Mouse (Mus musculus): ENCODE results near the gene Vav2.
A peak's percentile ranks its signal among the peaks of the same experiment; 100 is the strongest.

Vav2 gene

DNA sequence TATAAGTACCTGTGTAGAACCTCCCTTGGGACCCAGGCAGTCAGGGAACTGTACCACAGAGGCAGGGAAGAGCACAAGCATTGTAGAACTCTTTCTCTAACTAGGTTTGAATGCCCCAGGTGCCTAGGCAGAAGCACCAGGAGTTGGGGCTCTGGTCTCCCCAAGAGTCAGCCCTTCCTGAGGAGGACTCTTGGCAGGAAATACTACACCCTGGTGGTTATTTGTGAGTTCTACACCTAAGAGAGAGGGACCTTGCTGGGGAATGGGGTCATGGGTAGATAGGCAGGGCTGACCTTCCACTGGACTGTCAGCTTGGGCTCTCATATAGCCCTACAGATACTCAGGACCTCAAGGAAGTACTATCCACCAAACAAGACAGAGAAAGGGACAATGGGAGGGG, 175.4 kb downstream of the Vav2 start:
- no peak for DNase-seq (ENCODE audit: low spot score)

DNA sequence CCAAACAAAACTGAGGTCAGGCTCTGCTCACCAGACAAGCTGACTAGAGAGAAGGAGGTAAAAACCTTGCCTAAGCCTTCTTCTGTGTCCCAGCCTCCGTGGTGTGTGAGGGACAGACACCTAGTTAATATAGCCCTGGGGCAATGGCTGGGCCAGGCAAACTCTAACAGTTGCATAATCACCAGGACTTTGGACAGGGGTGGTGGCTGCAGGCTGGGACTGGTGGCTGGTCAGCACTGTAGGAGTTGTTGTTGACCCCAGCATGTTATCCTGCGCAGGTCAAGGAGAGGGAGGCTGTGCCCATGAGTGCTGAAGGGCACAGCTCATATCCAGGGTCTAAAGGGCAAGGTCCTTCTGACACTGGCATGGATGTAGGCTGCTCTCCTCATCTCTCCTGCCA, 178.6 kb downstream of the Vav2 start, which contains the start of gene Sardh:
TSS of gene Sardh (minus strand) at position 127 of the 400 bp plus-strand sequence.
- DNase-seq (ENCODE audit: low spot score) = no peak

DNA sequence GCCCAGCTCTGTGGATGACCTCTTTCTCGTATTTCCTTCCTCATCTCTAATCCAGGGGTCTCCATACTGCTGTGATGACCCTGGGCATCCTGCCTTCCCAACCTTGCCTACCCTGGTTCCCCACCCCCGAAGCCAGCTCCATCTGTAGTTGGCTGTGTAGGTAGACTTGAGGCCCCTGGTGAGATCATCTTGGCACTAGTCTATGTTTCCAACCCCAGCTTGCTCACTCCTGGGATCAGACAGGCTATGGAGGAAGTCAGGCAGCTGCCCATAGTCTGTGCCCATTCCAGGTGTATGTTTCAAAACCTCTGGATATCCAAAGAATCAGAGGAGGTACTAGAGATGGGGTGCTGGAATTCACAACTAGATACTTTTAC, 179.4 kb downstream of the Vav2 start:
- no peak for DNase-seq (ENCODE audit: low spot score)

DNA sequence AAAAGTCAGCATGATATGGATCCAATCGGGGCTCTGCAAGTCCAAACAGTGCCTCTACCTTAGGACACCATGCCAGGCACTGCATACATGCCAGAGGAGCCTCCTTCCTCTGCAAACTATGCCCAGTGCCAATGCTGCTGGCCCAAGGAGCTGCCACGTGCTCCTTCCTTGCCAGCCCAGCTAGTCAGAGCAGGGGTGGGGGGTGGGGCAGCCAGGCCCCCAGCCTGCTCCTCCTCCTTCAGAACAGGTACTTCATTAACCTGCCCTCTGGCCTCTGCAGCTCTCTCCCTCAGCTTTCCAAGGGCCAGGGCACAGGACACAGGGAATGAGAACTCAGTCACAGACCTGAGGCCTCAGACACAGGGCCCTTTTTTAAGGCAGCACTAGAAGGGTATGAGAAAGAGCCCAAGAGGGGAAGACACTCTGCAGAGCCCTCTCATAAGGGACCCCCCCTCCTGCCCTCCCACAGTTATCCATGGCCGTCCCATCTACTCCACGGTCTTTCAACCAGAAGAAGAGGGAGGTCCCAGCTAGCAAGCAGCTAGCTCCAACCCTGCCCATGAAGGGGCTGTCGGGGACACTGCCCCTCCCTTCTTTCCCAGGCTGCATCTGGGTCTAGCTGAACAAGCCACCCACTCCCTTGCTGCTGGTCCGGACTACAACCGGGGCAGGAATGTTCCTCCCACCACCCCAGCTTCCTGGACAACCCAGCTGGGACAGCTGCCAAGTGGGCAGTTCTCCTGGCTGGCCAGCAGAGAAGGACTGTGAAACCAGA, 179.9 kb downstream of the Vav2 start:
- DNase-seq (ENCODE audit: low spot score) = peak; percentile 95

DNA sequence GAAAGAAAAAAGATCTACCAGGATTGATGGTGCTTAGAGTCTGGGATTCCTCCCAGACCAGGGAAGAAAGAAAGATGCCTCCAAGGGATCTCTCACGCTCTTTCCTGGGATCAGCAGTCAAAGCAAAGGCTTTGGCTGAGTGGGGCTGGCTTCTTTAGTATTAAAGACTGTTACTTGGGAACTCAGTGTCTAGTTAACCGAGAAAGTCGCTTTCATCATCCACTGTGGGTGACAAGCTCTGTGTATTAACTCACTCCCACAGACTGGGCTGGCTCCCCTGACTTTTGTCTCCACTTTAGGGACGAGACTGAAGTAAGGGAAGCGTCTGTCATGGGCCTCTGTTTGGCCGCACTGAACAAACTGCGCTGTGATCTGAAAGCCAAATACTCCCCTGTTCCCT, 180.9 kb downstream of the Vav2 start:
- DNase-seq (ENCODE audit: low spot score) = no peak

DNA sequence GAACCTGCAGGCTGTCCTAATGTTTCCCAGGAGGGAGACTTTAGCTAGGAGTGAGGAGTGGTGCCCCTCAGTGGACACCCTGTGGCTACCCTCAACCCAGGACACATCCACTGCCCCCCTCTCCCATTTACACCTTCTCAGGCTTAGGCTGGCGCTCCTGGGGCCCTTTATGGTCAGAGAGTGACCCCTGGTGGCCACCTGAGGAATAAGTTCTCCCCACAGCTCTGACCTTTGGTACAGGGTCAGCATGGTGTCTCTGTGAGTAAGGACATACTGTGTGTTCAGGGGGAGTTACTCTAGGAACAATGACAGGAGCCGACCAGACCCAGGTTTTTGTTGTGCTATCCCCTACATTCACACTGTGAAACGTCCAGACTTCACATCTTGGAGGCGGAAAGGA, 189.5 kb downstream of the Vav2 start:
- DNase-seq (ENCODE audit: low spot score) = peak; percentile 62

DNA sequence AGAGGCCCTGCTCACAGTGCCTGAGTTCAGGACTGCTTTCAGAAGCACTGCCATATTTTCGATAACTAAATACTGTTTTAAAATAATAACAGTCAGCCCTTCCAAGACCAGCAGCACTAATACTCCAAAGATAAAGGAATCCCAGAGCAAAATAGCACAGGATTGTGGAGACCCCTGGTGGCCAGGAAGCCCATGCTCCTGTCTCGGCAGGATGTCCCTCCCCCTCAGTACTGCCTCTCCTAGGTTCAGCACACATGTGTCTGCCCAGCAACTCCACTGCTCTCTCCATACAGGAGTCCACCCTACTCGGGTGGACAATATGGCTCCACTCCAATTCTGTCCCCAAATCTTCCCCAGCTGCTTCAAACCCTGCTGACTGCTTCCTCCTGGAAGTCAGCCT, 191.1 kb downstream of the Vav2 start:
- DNase-seq (ENCODE audit: low spot score) = peak; percentile 51

DNA sequence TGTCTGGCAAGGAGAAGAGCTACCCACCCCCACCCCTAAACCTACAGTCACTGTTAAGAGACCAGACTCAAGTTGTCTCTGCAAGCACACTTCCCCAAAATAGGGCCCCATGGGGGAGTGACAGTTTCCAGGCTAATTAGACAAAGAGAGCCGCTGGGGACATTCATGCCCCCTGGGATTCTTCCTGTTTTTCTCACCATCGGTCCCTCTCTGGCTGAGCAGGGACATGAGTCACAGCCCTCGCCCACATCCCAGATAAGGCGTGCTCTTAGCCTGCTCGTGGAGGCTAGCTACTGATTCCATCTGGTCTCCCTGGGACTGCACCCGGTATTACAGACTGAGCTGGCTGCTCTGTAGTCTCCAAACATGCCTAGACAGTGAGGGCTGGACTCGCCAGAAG, 194.5 kb downstream of the Vav2 start:
- peak; percentile 34 for DNase-seq (ENCODE audit: low spot score)

DNA sequence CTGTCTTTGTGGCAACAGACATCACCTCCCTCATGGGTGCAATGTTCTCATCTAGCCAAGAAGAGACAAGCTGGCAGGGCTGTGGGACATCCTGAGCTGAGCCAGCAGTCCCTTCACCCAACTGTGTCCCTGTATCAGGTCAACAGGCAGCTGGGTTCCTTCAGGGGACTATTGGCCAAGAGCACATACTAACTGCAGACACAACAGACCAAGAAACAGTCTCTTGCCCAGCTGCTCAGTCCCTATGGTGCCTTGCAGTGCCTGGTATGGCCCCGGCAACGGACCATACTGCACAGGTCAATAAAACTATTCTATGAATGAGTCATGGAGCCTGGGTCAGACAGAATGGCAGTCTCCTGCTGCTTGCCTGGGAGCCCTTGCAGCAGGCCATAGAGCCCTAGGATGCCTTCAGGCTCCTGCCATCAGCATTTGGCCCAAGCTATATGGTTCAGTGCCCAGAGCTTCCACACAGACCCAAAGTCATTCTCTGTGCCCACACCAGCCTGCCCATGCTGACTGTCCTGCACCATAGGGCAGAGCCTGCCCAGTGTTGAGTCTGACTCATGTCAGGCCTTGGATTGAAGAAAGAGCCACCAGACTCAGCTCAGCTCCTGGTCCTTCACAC, 197.2 kb downstream of the Vav2 start:
- no peak for DNase-seq (ENCODE audit: low spot score)

DNA sequence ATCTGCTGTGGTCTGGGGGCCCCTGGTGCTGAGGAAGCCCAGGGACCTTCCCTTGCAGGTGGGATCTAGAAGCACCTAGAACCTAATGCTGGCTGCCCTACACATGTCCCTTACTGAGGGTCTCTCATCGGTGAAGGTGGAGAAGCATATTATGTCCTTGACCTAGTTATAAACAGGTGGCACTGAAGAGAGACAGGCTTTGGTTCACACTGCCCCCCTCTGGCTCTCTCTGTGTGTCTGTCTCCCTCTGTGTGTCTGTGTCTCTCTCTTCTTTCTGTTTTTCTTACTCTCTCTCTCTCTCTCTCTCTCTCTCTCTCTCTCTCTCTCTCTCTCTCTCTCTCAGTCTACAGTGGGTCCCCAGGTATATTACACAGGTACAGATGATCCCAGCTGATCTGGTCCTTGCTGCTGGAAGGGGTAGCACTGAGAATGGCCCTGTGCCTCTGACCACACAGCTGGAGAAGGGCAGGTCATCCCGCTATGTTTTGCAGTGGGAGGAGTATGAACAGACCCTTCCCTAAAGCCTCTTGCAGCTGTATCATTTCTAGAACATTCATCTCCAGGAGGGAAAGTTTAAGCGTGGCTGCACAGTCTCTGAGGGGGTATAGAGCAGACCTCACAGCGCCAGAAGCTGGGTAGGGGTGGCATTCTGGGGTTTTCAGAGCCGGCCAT, 197.9 kb downstream of the Vav2 start:
- no peak for DNase-seq (ENCODE audit: low spot score)

DNA sequence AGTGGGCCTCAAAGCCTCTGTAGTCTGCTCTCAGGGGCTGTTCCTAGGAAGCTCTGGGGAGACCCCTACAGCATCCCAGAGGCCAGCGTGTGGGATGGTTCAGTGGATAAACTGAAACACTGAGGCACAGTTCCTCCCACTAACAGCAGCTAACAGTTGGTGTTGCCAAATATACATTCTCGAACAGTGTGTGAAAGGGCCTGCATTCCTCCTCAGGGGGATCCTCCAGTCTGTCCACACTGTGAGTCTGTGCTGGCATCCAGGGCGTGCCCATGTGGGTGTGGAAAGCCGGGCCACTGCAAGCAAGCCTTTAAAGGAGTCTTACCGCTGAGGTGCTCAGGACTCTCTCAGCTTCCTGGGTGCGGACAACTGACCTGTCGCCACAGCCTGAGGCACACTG, 200.3 kb downstream of the Vav2 start:
- DNase-seq (ENCODE audit: low spot score) = no peak

DNA sequence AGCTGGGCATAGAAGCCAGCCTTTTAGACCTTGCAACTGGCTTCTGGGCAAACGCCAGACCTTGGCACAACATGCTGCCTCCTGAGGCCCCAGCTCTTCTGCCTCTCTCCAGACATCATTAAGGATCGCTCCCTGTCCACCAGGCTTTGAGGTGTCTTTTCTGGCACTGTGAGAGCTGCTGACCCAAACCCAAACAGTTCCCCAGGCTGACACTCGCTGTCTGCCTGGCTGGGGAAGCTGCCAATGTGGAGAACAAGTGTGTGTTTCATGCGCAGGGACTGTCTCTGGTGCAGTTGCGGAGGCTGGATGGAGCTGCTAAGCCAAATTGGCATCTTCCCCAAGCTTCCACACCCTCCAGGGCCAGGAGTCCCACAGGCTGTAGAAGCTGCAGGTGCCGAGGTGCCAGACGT, 203.8 kb downstream of the Vav2 start:
- no peak for DNase-seq (ENCODE audit: low spot score)

DNA sequence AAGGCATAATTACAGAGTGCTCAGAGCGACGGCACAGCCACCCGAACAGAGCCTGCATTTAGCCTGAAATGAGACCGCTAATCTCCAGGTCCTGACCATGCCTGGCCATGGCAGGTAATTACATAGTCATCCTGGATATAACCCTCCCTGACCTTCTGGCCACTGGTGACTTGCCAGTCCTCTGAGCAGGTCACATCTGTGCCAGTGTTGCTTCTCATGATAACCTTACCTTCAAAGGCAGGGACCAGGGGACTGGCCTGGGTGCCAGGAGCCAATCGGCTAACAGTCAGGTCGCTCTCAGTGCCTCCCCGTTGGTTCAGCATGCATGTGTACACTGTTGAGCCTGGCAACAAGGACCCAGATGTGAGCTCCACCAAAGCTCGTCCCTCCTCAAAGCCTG, 208.3 kb downstream of the Vav2 start:
- DNase-seq (ENCODE audit: low spot score) = no peak

DNA sequence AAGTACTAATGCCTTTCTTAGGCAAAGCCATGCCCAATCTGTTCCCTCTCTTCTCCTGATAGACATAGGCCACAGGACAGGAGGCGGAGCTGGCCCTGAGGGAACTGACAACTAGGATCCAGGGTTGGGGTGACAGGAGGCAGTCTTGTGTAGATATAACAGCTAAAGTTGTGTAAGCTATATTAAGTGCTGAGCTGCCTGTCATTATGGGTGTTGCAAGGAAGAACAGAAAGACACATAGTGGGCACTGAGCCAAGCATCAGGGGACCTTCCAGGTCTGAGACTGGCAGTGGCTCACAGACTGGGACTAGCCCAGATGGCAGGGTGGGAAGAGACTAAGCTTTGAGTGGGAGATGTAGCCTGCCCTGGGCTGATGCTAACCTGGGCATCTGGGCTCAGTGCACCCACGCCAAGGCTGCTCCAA, 208.7 kb downstream of the Vav2 start:
- DNase-seq (ENCODE audit: low spot score) = no peak

DNA sequence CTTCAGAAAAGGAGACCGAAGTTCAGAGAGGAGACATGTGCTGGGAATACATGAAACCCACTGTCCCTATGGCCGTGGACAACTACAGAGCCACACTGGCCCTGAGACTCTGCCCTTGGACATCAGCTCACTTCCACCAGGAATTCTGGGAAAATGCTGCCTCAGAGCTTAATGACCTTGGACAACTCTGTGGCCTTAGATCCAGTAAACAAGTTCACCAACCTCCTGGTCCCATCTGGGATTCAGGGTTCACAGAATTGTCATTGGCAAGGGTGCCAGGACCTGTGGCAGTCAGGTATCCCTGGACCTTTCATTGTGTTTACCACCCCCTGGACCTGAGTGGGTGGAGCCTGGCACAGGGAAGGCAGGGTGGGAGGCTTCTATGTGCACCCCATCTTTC, 211.3 kb downstream of the Vav2 start:
- no peak for DNase-seq (ENCODE audit: low spot score)
